Mouse (Mus musculus): ENCODE results near the gene Mast2. TPM values are rescaled to one million over a fixed set of nuclear protein-coding genes. Genes with fewer than 3 reads are reported as not detected.

Gene Mast2
- polyA plus RNA-seq, 1 experiment from 2014 or later = 14.4 TPM

DNA sequence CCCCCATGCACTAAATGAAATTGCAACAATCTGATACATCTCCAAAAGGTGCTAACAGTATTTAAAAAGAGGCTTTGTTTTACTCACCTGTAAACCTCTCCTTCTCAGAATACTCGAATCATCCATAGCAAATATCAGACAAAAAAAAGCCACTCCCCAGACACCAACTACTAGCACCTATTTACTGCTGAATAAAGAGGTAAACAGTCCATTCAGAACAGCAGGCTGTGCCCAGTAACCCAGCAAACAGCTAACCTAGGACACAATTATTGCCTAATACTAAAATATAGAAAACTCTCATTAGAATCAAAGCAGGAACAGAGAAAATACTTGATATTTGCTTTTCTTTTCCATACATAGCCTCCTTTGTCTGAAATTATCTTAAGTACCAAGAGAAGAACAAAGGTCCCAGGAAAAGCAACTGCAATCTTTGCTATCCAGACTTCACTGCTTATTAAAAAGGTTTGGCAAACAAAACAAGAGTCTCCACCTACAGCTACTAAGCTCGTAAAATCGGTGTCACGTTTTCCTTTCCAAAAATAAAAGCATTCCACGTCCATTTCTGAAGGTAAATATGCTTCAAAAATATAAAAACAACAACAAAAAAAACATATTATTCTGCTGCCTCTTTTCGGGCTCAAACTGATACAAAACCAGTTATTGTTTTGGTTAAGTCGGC lies 58.6 kb downstream of the Mast2 start:
- Histone ChIP-seq H3K4me1 (peaks cover 4% of the 10 kb centered on the region; the same call in 1 of the 2 replicates), H3K27ac (no peak overlapping the region; the same call in 1 of the 2 replicates), H3K36me3 (no peaks in the 10 kb centered on the region), H3K27me3 (no peaks in the 10 kb centered on the region), H3K4me2 (peak overlapping the region; percentile 27; the same call in 1 of the 2 replicates), H3K9me3 (replicated peaks) (no peaks in the 10 kb centered on the region), H3K9ac (no peak overlapping the region), H3K4me3 (replicated peaks) (0 out of 2 replicates have a peak overlapping the region, but pooled peaks have one; percentile 4)
- ATAC-seq (replicated peaks; ENCODE audit: low FRiP score) = no peak
- 58% methylated on average over 7 of the region's 7 CpGs for WGBS

DNA sequence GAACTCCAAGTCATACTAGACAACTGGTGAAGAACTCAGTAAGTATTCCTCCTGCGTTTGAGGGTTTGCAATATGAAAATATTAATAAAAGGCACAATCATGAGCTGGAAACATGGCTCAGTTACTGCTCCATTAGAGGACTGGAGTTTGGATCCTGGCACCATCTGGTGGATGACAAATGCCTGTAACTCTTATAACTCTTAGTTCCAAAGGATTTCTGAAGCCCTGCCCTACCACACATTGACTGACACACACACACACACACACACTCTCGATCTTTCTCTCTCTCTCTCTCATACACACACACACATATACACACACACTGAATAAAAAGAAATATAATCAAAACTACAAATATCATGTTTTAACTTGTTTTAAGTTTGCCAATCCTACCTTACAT lies 60.1 kb downstream of the Mast2 start:
- Histone ChIP-seq H3K27ac (no peak overlapping the region), H3K27me3 (no peaks in the 10 kb centered on the region), H3K4me1 (peaks cover 4% of the 10 kb centered on the region; the same call in 1 of the 2 replicates), H3K4me3 (replicated peaks) (no peak overlapping the region), H3K9ac (no peak overlapping the region), H3K9me3 (replicated peaks) (no peaks in the 10 kb centered on the region), H3K4me2 (no peak overlapping the region), H3K36me3 (no peaks in the 10 kb centered on the region)
- no peak for ATAC-seq (replicated peaks; ENCODE audit: low FRiP score)
- WGBS = 78% methylated on average over 2 of the region's 2 CpGs

DNA sequence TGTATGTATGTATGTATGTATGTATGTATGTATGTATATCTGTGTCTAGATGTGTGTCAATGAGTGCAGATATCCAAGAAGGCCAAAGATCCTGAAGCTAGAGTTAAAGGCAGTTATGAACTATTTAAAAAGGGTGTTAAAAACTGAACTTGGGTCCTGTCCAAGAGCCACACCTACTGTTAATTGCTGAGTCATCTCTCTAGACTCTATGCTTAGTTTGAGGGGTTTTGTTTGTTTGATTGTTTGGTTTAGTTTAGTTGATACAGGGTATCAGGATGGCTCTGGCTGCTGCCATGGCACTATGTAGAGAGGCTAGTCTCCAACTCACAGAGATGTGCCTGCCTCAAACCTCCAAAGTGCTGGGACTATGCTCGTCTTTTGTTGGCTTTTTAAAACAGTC lies 61.3 kb downstream of the Mast2 start:
- Histone ChIP-seq H3K27ac (no peak overlapping the region), H3K4me2 (no peak overlapping the region), H3K9me3 (replicated peaks) (no peaks in the 10 kb centered on the region), H3K27me3 (no peaks in the 10 kb centered on the region), H3K36me3 (no peaks in the 10 kb centered on the region), H3K4me1 (peaks cover 4% of the 10 kb centered on the region; the same call in 1 of the 2 replicates), H3K9ac (no peak overlapping the region), H3K4me3 (replicated peaks) (no peak overlapping the region)
- ATAC-seq (replicated peaks; ENCODE audit: low FRiP score) = no peak
- 90% methylated on average over 1 of the region's 1 CpGs for WGBS

DNA sequence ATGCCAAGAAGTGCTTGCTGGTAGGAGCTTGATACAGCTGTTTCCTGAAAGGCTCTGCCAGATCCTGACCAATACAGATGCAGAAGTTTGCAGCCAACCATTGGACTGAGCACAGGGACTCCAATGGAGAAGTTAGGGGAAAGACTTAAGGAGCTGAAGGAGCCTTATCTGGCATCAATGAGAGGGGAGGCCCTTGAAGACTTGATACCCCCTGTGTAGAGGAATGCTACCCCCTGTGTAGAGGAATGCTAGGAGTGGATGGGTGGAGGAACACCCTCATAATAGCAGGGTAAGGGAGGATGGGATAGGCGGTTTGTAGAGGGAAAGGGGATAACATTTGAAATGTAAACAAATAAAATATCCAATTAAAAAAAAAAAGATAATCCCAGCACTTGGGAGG lies 65.9 kb downstream of the Mast2 start:
- WGBS = 65% methylated on average over 1 of the region's 1 CpGs
- Histone ChIP-seq H3K4me3 (replicated peaks) (no peak overlapping the region), H3K9me3 (replicated peaks) (no peaks in the 10 kb centered on the region), H3K4me1 (no peaks in the 10 kb centered on the region), H3K4me2 (no peak overlapping the region), H3K9ac (no peak overlapping the region), H3K36me3 (no peaks in the 10 kb centered on the region), H3K27me3 (no peaks in the 10 kb centered on the region), H3K27ac (no peak overlapping the region)
- no peak for ATAC-seq (replicated peaks; ENCODE audit: low FRiP score)

DNA sequence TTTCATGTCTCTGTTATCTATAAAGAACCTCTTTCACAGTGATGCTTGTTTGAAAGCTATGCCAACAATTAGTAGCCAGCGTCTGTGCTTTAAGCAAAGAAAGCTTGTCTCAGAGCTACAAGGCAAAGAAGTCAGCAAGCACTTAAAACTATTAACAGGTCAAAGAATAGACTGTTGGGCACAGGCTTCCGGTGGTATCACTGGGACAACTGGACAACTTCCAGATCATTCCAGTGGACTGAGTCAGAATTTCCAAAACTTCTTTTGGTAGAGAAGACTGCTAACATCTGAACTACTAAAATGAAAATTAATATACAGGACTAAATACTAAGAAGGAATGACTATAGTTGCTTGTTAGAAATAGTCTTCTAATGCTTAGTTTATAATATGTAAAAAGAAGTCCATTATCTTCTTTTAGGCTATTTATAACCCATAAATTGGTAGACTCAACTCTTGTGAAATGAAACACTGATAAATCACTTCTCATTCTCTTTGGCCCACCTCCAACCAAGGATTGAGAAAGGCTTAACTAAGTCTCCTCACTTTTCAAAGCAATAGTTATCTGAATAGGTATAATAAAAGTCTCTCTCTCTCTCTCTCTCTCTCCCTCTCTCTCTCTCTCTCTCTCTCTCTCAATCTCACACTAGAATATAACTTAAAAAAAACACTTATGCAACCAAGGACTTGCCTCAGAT lies 85.9 kb downstream of the Mast2 start:
- Histone ChIP-seq H3K9ac (no peak overlapping the region), H3K9me3 (replicated peaks) (no peaks in the 10 kb centered on the region), H3K36me3 (no peaks in the 10 kb centered on the region), H3K4me2 (no peak overlapping the region), H3K4me3 (replicated peaks) (no peak overlapping the region), H3K4me1 (no peaks in the 10 kb centered on the region), H3K27me3 (no peaks in the 10 kb centered on the region), H3K27ac (no peak overlapping the region)
- WGBS = 73% methylated on average over 2 of the region's 2 CpGs
- ATAC-seq (replicated peaks; ENCODE audit: low FRiP score) = no peak

GRCm38 (mm10) chr4:116371676-116372075 lies 92.3 kb downstream of the Mast2 start:
- no peaks in the 10 kb centered on the region for H3K36me3 ChIP-seq
- H3K9me3 ChIP-seq (replicated peaks) = no peaks in the 10 kb centered on the region
- no peak overlapping the region for H3K27ac ChIP-seq
- H3K27me3 ChIP-seq = no peaks in the 10 kb centered on the region
- no peak overlapping the region for H3K4me2 ChIP-seq
- WGBS = 61% methylated on average over 1 of the region's 1 CpGs
- no peak overlapping the region for H3K4me3 ChIP-seq (replicated peaks)
- H3K4me1 ChIP-seq = no peaks in the 10 kb centered on the region
- no peak for ATAC-seq (replicated peaks; ENCODE audit: low FRiP score)
- no peak overlapping the region for H3K9ac ChIP-seq

DNA sequence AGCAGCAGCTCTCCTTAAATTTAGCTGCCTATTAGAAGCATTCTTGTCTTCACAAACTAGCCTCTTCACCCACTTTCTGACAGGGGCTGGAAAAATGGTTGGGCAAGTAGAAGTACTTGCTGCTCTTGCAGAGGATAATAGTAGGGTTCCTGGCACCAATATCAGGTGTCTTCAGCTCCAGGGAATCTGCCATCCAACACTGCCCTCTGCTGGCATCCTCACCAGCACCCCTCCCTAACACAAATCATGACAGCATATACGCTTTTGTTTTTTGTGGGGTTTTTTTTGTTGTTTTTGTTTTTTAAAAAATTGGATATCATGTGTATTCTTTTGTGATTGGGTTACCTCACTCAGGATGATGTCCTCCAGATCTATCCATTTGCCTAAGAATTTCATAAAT lies 105.9 kb downstream of the Mast2 start:
- 93% methylated on average over 1 of the region's 1 CpGs for WGBS
- no peaks in the 10 kb centered on the region for H3K9me3 ChIP-seq (replicated peaks)
- no peaks in the 10 kb centered on the region for H3K36me3 ChIP-seq
- no peaks in the 10 kb centered on the region for H3K4me1 ChIP-seq
- ATAC-seq (replicated peaks; ENCODE audit: low FRiP score) = no peak
- H3K27me3 ChIP-seq = no peaks in the 10 kb centered on the region
- H3K4me3 ChIP-seq (replicated peaks) = no peak overlapping the region
- no peak overlapping the region for H3K9ac ChIP-seq
- no peak overlapping the region for H3K27ac ChIP-seq
- no peak overlapping the region for H3K4me2 ChIP-seq

GRCm38 (mm10) chr4:116352919-116353318 lies 111.1 kb downstream of the Mast2 start:
- no peak for ATAC-seq (replicated peaks; ENCODE audit: low FRiP score)
- Histone ChIP-seq H3K9ac (no peak overlapping the region), H3K27ac (no peak overlapping the region), H3K36me3 (no peaks in the 10 kb centered on the region), H3K4me1 (no peaks in the 10 kb centered on the region), H3K4me3 (replicated peaks) (no peak overlapping the region), H3K27me3 (no peaks in the 10 kb centered on the region), H3K4me2 (no peak overlapping the region), H3K9me3 (replicated peaks) (no peaks in the 10 kb centered on the region)
- 97% methylated on average over 3 of the region's 3 CpGs for WGBS

GRCm38 (mm10) chr4:116352496-116352895 lies 111.5 kb downstream of the Mast2 start:
- Histone ChIP-seq H3K9me3 (replicated peaks) (no peaks in the 10 kb centered on the region), H3K27ac (no peak overlapping the region), H3K9ac (no peak overlapping the region), H3K27me3 (no peaks in the 10 kb centered on the region), H3K4me2 (no peak overlapping the region), H3K4me3 (replicated peaks) (no peak overlapping the region), H3K36me3 (no peaks in the 10 kb centered on the region), H3K4me1 (no peaks in the 10 kb centered on the region)
- WGBS = 80% methylated on average over 3 of the region's 3 CpGs
- no peak for ATAC-seq (replicated peaks; ENCODE audit: low FRiP score)

DNA sequence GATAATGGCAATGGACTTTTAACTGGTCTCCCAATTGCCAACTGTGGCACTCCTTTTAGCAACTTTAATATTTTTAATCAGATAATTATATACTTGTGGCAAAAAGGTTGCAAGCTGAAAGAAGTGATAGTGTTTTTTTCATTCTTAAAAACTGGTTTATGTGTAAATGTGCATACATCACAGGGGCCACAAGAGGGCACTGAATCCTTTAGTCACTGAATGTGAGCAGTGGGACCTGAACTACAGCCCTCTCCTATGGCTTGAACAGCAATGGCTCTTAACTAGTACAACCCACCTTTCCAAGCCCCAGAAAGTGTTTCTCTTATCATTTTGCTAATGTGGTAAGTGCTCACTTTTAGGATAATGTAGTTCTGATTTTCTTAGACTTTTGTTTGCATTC lies 121.9 kb downstream of the Mast2 start:
- Histone ChIP-seq H3K36me3 (no peaks in the 10 kb centered on the region), H3K9me3 (replicated peaks) (no peaks in the 10 kb centered on the region), H3K27ac (no peak overlapping the region), H3K4me1 (no peaks in the 10 kb centered on the region), H3K4me2 (no peak overlapping the region), H3K4me3 (replicated peaks) (no peak overlapping the region), H3K9ac (no peak overlapping the region), H3K27me3 (no peaks in the 10 kb centered on the region)
- ATAC-seq (replicated peaks; ENCODE audit: low FRiP score) = no peak

DNA sequence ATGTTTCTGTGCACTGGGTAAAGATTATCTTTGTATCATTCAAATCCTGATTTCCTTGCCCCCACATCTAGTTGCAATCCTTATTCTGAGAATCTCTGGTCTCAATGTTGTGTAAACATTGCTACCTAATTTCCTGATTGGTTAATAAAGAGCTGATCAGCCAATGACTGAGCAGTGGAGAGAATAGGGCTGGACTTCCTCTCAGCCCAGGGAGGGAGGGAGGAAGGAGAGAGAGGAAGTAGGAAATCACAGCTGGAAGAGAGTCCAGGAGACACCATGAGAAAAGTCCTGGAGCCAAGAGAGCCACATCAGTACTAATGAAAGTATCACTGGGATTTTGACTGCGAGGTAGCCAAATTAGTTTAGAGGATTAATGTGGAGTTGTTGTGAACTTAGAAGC lies 127.7 kb downstream of the Mast2 start:
- Histone ChIP-seq H3K27ac (no peak overlapping the region), H3K4me2 (no peak overlapping the region), H3K9me3 (replicated peaks) (no peaks in the 10 kb centered on the region), H3K27me3 (no peaks in the 10 kb centered on the region), H3K9ac (no peak overlapping the region), H3K4me3 (replicated peaks) (no peak overlapping the region), H3K4me1 (0 out of 2 replicates have a peak, but pooled peaks cover 3% of the 10 kb centered on the region), H3K36me3 (no peaks in the 10 kb centered on the region; the same call in 1 of the 2 replicates)
- 88% methylated on average over 1 of the region's 1 CpGs for WGBS
- ATAC-seq (replicated peaks; ENCODE audit: low FRiP score) = no peak

DNA sequence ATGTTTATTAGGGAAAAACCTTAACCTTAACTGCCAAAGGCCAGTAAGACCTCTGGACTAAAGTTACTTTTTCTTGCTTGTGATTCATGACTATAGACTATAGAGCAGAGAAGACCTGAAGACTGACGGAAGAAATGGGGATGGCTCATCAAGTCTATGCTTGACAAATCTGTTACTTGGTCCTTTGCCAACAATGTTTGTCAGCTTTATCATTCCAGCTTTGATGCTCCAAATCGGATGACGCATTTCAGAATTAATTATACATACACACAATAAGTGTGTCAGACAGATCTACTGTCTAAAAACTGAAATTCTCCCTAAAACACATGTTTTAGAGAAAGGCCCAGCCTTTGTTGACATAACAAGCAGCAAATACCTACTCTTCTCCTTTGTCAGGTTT lies 134.7 kb downstream of the Mast2 start:
- Histone ChIP-seq H3K4me1 (no peaks in the 10 kb centered on the region), H3K27me3 (no peaks in the 10 kb centered on the region), H3K4me2 (no peak overlapping the region), H3K9me3 (replicated peaks) (no peaks in the 10 kb centered on the region), H3K4me3 (replicated peaks) (no peak overlapping the region), H3K27ac (no peak overlapping the region), H3K36me3 (peaks cover 46% of the 10 kb centered on the region), H3K9ac (no peak overlapping the region)
- WGBS = 93% methylated on average over 3 of the region's 3 CpGs
- no peak for ATAC-seq (replicated peaks; ENCODE audit: low FRiP score)
